11 mouse cellular contexts compared by ENCODE assay signal in genomic region chr4:139074060-139074459, GRCm38 (mm10). TPM values are rescaled to one million over a fixed set of nuclear protein-coding genes. Genes with fewer than 3 reads are reported as not detected.
DNase-seq lines count a peak whose midpoint lies in the region; ATAC-seq and TF ChIP-seq lines count a peak whose summit lies in the region.
"Had no signal": no experiment of that assay in that cellular context is flagged by ENCODE, and none has a peak within 500 bp of the region (broad histone marks: within the 10 kb centered on the region; RNA-seq: fewer than 3 reads in every experiment).

No protein-coding gene starts in this region.

- H3K27ac ChIP-seq in cerebellum, adult 2 months (ENCODE audit: insufficient read depth, low read length): no peak overlapping the region
- no peak overlapping the region for H3K27ac ChIP-seq in lung, embryonic 14.5 days (ENCODE audit: low read depth)
- no peak overlapping the region for H3K27ac ChIP-seq in hindbrain, embryonic 13.5 days
- no peak overlapping the region for H3K27ac ChIP-seq in neural tube, embryonic 14.5 days (ENCODE audit: low read depth, low read length)

- H3K27me3 ChIP-seq in cerebellum, adult 2 months (ENCODE audit: control insufficient read depth, insufficient read depth, low read length): peaks cover 1% of the 10 kb centered on the region; the same call in 1 of the 2 replicates
- H3K27me3 ChIP-seq in lung, embryonic 14.5 days (ENCODE audit: insufficient read depth, low read length): peaks cover 44% of the 10 kb centered on the region
- H3K27me3 ChIP-seq in hindbrain, embryonic 13.5 days: peaks cover 90% of the 10 kb centered on the region
- peaks cover 47% of the 10 kb centered on the region for H3K27me3 ChIP-seq in neural tube, embryonic 14.5 days (ENCODE audit: control insufficient read depth, insufficient read depth, low read length)

- TF ChIP-seq CTCF in cerebellum, adult 2 months (IDR thresholded peaks at IDR 0.05; ENCODE audit: borderline replicate concordance, insufficient read depth, low read depth, low read length): no peak
- TF ChIP-seq CTCF in lung, embryonic 14.5 days (IDR thresholded peaks at IDR 0.05; ENCODE audit: low read depth): 0 out of 2 replicates have a peak, but pooled peaks have one; percentile 4

- no peak overlapping the region for H3K9ac ChIP-seq in lung, embryonic 14.5 days
- H3K9ac ChIP-seq in hindbrain, embryonic 13.5 days: no peak overlapping the region
- H3K9ac ChIP-seq in neural tube, embryonic 14.5 days (replicated peaks; ENCODE audit: low read depth, low read length): 0 out of 2 replicates have a peak overlapping the region, but pooled peaks have one; percentile 7

- no peak for TF ChIP-seq POLR2A in cerebellum, adult 2 months (IDR thresholded peaks at IDR 0.05; ENCODE audit: borderline replicate concordance, insufficient read depth, low read length)

- WGBS in cerebellum, adult 2 months: 6% methylated on average over 29 of the region's 29 CpGs
- WGBS in lung, embryonic 14.5 days: 18% methylated on average over 29 of the region's 29 CpGs
- 15% methylated on average over 29 of the region's 29 CpGs for WGBS in hindbrain, embryonic 13.5 days
- WGBS in neural tube, embryonic 14.5 days: 17% methylated on average over 29 of the region's 29 CpGs

- H3K36me3 ChIP-seq in lung, embryonic 14.5 days (ENCODE audit: insufficient read depth): no peaks in the 10 kb centered on the region
- no peaks in the 10 kb centered on the region for H3K36me3 ChIP-seq in hindbrain, embryonic 13.5 days
- H3K36me3 ChIP-seq in neural tube, embryonic 14.5 days (ENCODE audit: control insufficient read depth, insufficient read depth, low read length): no peaks in the 10 kb centered on the region

- H3K4me1 ChIP-seq in cerebellum, adult 2 months (ENCODE audit: control insufficient read depth, insufficient read depth, low read length): peaks cover 4% of the 10 kb centered on the region; the same call in 1 of the 2 replicates
- H3K4me1 ChIP-seq in lung, embryonic 14.5 days (ENCODE audit: insufficient read depth): no peaks in the 10 kb centered on the region
- H3K4me1 ChIP-seq in hindbrain, embryonic 13.5 days (replicated peaks): peaks cover 22% of the 10 kb centered on the region
- H3K4me1 ChIP-seq in neural tube, embryonic 14.5 days (ENCODE audit: control insufficient read depth, insufficient read depth, low read length): peaks cover 13% of the 10 kb centered on the region

- no peak for ATAC-seq in lung, embryonic 14.5 days (ENCODE audit: insufficient read depth)
- ATAC-seq in hindbrain, embryonic 13.5 days (ENCODE audit: low FRiP score): no peak
- no peak for ATAC-seq in neural tube, embryonic 14.5 days (ENCODE audit: low read depth)

- H3K4me3 ChIP-seq in cerebellum, adult 2 months (replicated peaks; ENCODE audit: insufficient read depth, low read depth, low read length): no peak overlapping the region
- H3K4me3 ChIP-seq in lung, embryonic 14.5 days (ENCODE audit: low read depth, low read length): peak overlapping the region; percentile 51; the same call in 1 of the 2 replicates
- H3K4me3 ChIP-seq in hindbrain, embryonic 13.5 days: peak overlapping the region; percentile 58
- peak overlapping the region; percentile 53; the same call in 1 of the 2 replicates for H3K4me3 ChIP-seq in neural tube, embryonic 14.5 days (ENCODE audit: low read depth, low read length)

- peak overlapping the region; percentile 94 for H3K4me2 ChIP-seq in lung, embryonic 14.5 days
- peak overlapping the region; percentile 82 for H3K4me2 ChIP-seq in hindbrain, embryonic 13.5 days
- H3K4me2 ChIP-seq in neural tube, embryonic 14.5 days (ENCODE audit: low read depth, low read length): peak overlapping the region; percentile 76; the same call in 1 of the 2 replicates

- DNase-seq in cerebellum, adult 2 months: peak; percentile 34 to 36
- no peak for DNase-seq in cerebellum, adult 11 months
- DNase-seq in lung, embryonic 14.5 days: no peak
- no peak for DNase-seq in lung, adult 18-20 months
- no peak for DNase-seq in thymus, postnatal 10 days (ENCODE audit: low spot score in 2 of 2)
- DNase-seq in adipocyte (ENCODE audit: low spot score): no peak
- DNase-seq: embryo, embryonic 11 days; kidney, postnatal 25 days; lung, postnatal 14 days had no signal

- no peaks in the 10 kb centered on the region for H3K9me3 ChIP-seq in lung, embryonic 14.5 days (ENCODE audit: low read depth, low read length)
- no peaks in the 10 kb centered on the region for H3K9me3 ChIP-seq in hindbrain, embryonic 13.5 days
- no peaks in the 10 kb centered on the region for H3K9me3 ChIP-seq in neural tube, embryonic 14.5 days (ENCODE audit: control insufficient read depth, low read length)

RNA-seq across cellular contexts. Expression of gene Htr6, which starts 1.3 kb away (rescaled TPM):
- 1.1 and 1.2 TPM in 2 replicates for polyA plus RNA-seq in cerebellum, adult 2 months (2012; rRNA removed)
- polyA plus RNA-seq in lung, embryonic 14.5 days (2014; fragmentation: Nextera tagmentation; extraction: Ambion mirVana): not detected in 2 replicates
- 0.18 and 0.27 TPM in 2 replicates for polyA plus RNA-seq in hindbrain, embryonic 13.5 days (2015; fragmentation: Nextera tagmentation; extraction: Ambion mirVana)
- polyA plus RNA-seq in neural tube, embryonic 14.5 days (2014; fragmentation: Nextera tagmentation; extraction: Ambion mirVana): 0.52 and 1.4 TPM in 2 replicates

RNA-seq across cellular contexts. Expression of gene Nbl1, which starts 18.7 kb away (rescaled TPM):
- polyA plus RNA-seq in cerebellum, adult 2 months (2012; rRNA removed): 55.0 and 63.1 TPM in 2 replicates
- 43.8 and 48.0 TPM in 2 replicates for polyA plus RNA-seq in lung, embryonic 14.5 days (2014; fragmentation: Nextera tagmentation; extraction: Ambion mirVana)
- 40.8 and 45.3 TPM in 2 replicates for polyA plus RNA-seq in hindbrain, embryonic 13.5 days (2015; fragmentation: Nextera tagmentation; extraction: Ambion mirVana)
- 26.3 and 55.9 TPM in 2 replicates for polyA plus RNA-seq in neural tube, embryonic 14.5 days (2014; fragmentation: Nextera tagmentation; extraction: Ambion mirVana)

RNA-seq across cellular contexts. Expression of gene Minos1, which starts 56.9 kb away (rescaled TPM):
- polyA plus RNA-seq in cerebellum, adult 2 months (2012; rRNA removed): 212 and 218 TPM in 2 replicates
- 501 and 531 TPM in 2 replicates for polyA plus RNA-seq in lung, embryonic 14.5 days (2014; fragmentation: Nextera tagmentation; extraction: Ambion mirVana)
- polyA plus RNA-seq in hindbrain, embryonic 13.5 days (2015; fragmentation: Nextera tagmentation; extraction: Ambion mirVana): 424 and 441 TPM in 2 replicates
- polyA plus RNA-seq in neural tube, embryonic 14.5 days (2014; fragmentation: Nextera tagmentation; extraction: Ambion mirVana): 415 and 417 TPM in 2 replicates

Comparison
In these comparisons a context has a peak if more than half of its experiments do, and no peak if none do; other contexts are left out.
1. DNase-seq: peak in cerebellum, adult 2 months (2 of 2); none in cerebellum, adult 11 months (single experiment), lung, embryonic 14.5 days (single experiment), lung, adult 18-20 months (0 of 2), thymus, postnatal 10 days (0 of 2) and adipocyte (single experiment).
2. Peak in every context shown above with its lines, with median percentiles within 50 percentile points of each other: H3K4me2 ChIP-seq.